Mouse (Mus musculus) limb, embryonic 10.5 days (tissue): ENCODE results near the gene Thumpd3. TPM values are rescaled to one million over a fixed set of nuclear protein-coding genes. Genes with fewer than 3 reads are reported as not detected.

Experiments used
- DNase-seq: peaks from one replicate; pipeline ENCODE4 v3.0.0-alpha.2; 2017; ENCODE audit warnings: low spot score
- H3K27ac ChIP-seq: fragments of 300-500 bp; sonication (generic); 2 replicates; pipeline ENCODE4 v1.5.1; 2016; ENCODE audit warnings: mild to moderate bottlenecking
- H3K27me3 ChIP-seq: fragments of 300-500 bp; sonication (generic); 2 replicates; pipeline ENCODE4 v1.6.1; 2016; ENCODE audit warnings: low read depth, mild to moderate bottlenecking; ENCODE audit not compliant: poor library complexity, severe bottlenecking
- H3K36me3 ChIP-seq: fragments of 300-500 bp; sonication (generic); 2 replicates; pipeline ENCODE4 v1.6.1; 2016; ENCODE audit warnings: mild to moderate bottlenecking, moderate library complexity
- H3K4me1 ChIP-seq: fragments of 300-500 bp; sonication (generic); 2 replicates; pipeline ENCODE4 v1.6.1; 2016
- H3K4me3 ChIP-seq: fragments of 300-500 bp; sonication (generic); 2 replicates; pipeline ENCODE4 v1.5.1; 2016; ENCODE audit warnings: mild to moderate bottlenecking, moderate library complexity
- H3K9me3 ChIP-seq: fragments of 300-500 bp; sonication (generic); replicated peaks from 2 replicates; pipeline ENCODE4 v1.6.1; 2016; ENCODE audit warnings: mild to moderate bottlenecking
- WGBS: fragments of 180-500 bp; shearing (Covaris S2); methylation state at CpG from one replicate; pipeline ENCODE4 v1.1.7; 2016; 5-methylcytosine and 5-hydroxymethylcytosine counted together
- polyA plus RNA-seq: library from polyadenylated mRNA; unstranded; fragments of >200 nt; fragmentation: Nextera tagmentation; extraction: Ambion mirVana; gene quantifications from 2 replicates; pipeline ENCODE4 v1.2.1, GENCODE M21; 2016

The Thumpd3 gene
- polyA plus RNA-seq, 1 experiment from 2014 or later = 59.5 TPM

GRCm38 (mm10) chr6:113075261-113075660 lies 29.2 kb downstream of the Thumpd3 start:
- no peak for DNase-seq
- WGBS = 39% methylated on average over 3 of the region's 3 CpGs
- Histone ChIP-seq H3K9me3 (no peaks in the 10 kb centered on the region), H3K36me3 (peaks cover 18% of the 10 kb centered on the region), H3K27ac (peak overlapping the region; percentile 99), H3K27me3 (no peaks in the 10 kb centered on the region), H3K4me3 (peak overlapping the region; percentile 94), H3K4me1 (peaks cover 28% of the 10 kb centered on the region)

GRCm38 (mm10) chr6:113076012-113076685 lies 30.1 kb downstream of the Thumpd3 start:
- peak overlapping the region; percentile 99 for H3K27ac ChIP-seq
- peaks cover 31% of the 10 kb centered on the region for H3K4me1 ChIP-seq
- no peaks in the 10 kb centered on the region for H3K9me3 ChIP-seq
- under 1% methylated on average over 55 of the region's 55 CpGs for WGBS
- H3K4me3 ChIP-seq = peak overlapping the region; percentile 94
- DNase-seq = peak; percentile 96
- peaks cover 12% of the 10 kb centered on the region for H3K36me3 ChIP-seq
- H3K27me3 ChIP-seq = no peaks in the 10 kb centered on the region

- peak within 1 kb of the TSS; percentile 94 for H3K4me3 ChIP-seq
- H3K27ac ChIP-seq = peak within 1 kb of the TSS; percentile 99
- DNase-seq = peak; percentile 99
- peaks cover 6% of the 10 kb centered on the region; the same call in 1 of the 2 replicates for H3K36me3 ChIP-seq
- H3K9me3 ChIP-seq = no peaks in the 10 kb centered on the region
- whole genome bisulfite sequencing = under 1% methylated on average over 84 of the region's 91 CpGs
- H3K4me1 ChIP-seq = peaks cover 37% of the 10 kb centered on the region
- no peaks in the 10 kb centered on the region for H3K27me3 ChIP-seq
These were observed 30.9 kb downstream of the Thumpd3 start, which contains the start of gene Setd5 for GRCm38 (mm10) chr6:113076686-113077516. Setd5 (plus strand) TSS chr6:113077365.

- Histone ChIP-seq H3K4me3 (peak overlapping the region; percentile 94), H3K27ac (peak overlapping the region; percentile 99), H3K27me3 (no peaks in the 10 kb centered on the region), H3K9me3 (no peaks in the 10 kb centered on the region), H3K36me3 (peaks cover 4% of the 10 kb centered on the region; the same call in 1 of the 2 replicates), H3K4me1 (peaks cover 44% of the 10 kb centered on the region)
- DNase-seq = no peak
- WGBS = under 1% methylated on average over 28 of the region's 28 CpGs
These were observed 31.6 kb downstream of the Thumpd3 start for GRCm38 (mm10) chr6:113077569-113078030.

- Histone ChIP-seq H3K36me3 (peaks cover 4% of the 10 kb centered on the region; the same call in 1 of the 2 replicates), H3K9me3 (no peaks in the 10 kb centered on the region), H3K27me3 (no peaks in the 10 kb centered on the region), H3K4me3 (peak overlapping the region; percentile 94), H3K27ac (peak overlapping the region; percentile 99), H3K4me1 (peaks cover 44% of the 10 kb centered on the region)
- under 1% methylated on average over 18 of the region's 18 CpGs for WGBS
- peak; percentile 64 for DNase-seq
These were observed 32.2 kb downstream of the Thumpd3 start for GRCm38 (mm10) chr6:113078031-113078721.

GRCm38 (mm10) chr6:113079492-113079891 lies 33.5 kb downstream of the Thumpd3 start:
- Histone ChIP-seq H3K27ac (peak overlapping the region; percentile 19; the same call in 1 of the 2 replicates), H3K4me1 (peaks cover 40% of the 10 kb centered on the region), H3K27me3 (no peaks in the 10 kb centered on the region), H3K36me3 (peaks cover 5% of the 10 kb centered on the region; the same call in 1 of the 2 replicates), H3K9me3 (no peaks in the 10 kb centered on the region), H3K4me3 (peak overlapping the region; percentile 94)
- WGBS = 2% methylated on average over 3 of the region's 3 CpGs
- DNase-seq = peak; percentile 42

GRCm38 (mm10) chr6:113082229-113082628 lies 36.2 kb downstream of the Thumpd3 start:
- WGBS = 35% methylated on average over 6 of the region's 6 CpGs
- H3K4me1 ChIP-seq = peaks cover 31% of the 10 kb centered on the region
- H3K36me3 ChIP-seq = peaks cover 6% of the 10 kb centered on the region
- H3K9me3 ChIP-seq = no peaks in the 10 kb centered on the region
- 0 out of 2 replicates have a peak overlapping the region, but pooled peaks have one; percentile 10 for H3K4me3 ChIP-seq
- H3K27me3 ChIP-seq = no peaks in the 10 kb centered on the region
- no peak overlapping the region for H3K27ac ChIP-seq
- DNase-seq = no peak

GRCm38 (mm10) chr6:113084590-113084989 lies 38.6 kb downstream of the Thumpd3 start:
- no peaks in the 10 kb centered on the region for H3K9me3 ChIP-seq
- H3K27me3 ChIP-seq = no peaks in the 10 kb centered on the region
- 87% methylated on average over 4 of the region's 4 CpGs for WGBS
- peaks cover 23% of the 10 kb centered on the region for H3K4me1 ChIP-seq
- no peak overlapping the region for H3K27ac ChIP-seq
- H3K4me3 ChIP-seq = no peak overlapping the region
- H3K36me3 ChIP-seq = peaks cover 13% of the 10 kb centered on the region
- no peak for DNase-seq

- no peak for DNase-seq
- peaks cover 17% of the 10 kb centered on the region; the same call in 1 of the 2 replicates for H3K36me3 ChIP-seq
- no peaks in the 10 kb centered on the region for H3K27me3 ChIP-seq
- H3K4me3 ChIP-seq = no peak overlapping the region
- H3K9me3 ChIP-seq = no peaks in the 10 kb centered on the region
- no peaks in the 10 kb centered on the region for H3K4me1 ChIP-seq
- WGBS = 90% methylated on average over 3 of the region's 3 CpGs
- H3K27ac ChIP-seq = no peak overlapping the region
These were observed 47.2 kb downstream of the Thumpd3 start for GRCm38 (mm10) chr6:113093206-113093605.

- no peak for DNase-seq
These were observed 49.5 kb downstream of the Thumpd3 start for GRCm38 (mm10) chr6:113095547-113095946.

GRCm38 (mm10) chr6:113097662-113098061 lies 51.6 kb downstream of the Thumpd3 start:
- no peaks in the 10 kb centered on the region for H3K4me1 ChIP-seq
- DNase-seq = no peak
- H3K9me3 ChIP-seq = no peaks in the 10 kb centered on the region
- H3K27me3 ChIP-seq = no peaks in the 10 kb centered on the region
- WGBS = 91% methylated on average over 5 of the region's 5 CpGs
- H3K4me3 ChIP-seq = no peak overlapping the region
- H3K36me3 ChIP-seq = peaks cover 11% of the 10 kb centered on the region
- H3K27ac ChIP-seq = no peak overlapping the region

More at GRCm38 (mm10) chr6:113095547-113095946, 49.5 kb downstream of the Thumpd3 start:
- peaks cover 16% of the 10 kb centered on the region for H3K36me3 ChIP-seq
- no peaks in the 10 kb centered on the region for H3K4me1 ChIP-seq
- no peak overlapping the region for H3K27ac ChIP-seq
- H3K4me3 ChIP-seq = no peak overlapping the region
- 97% methylated on average over 1 of the region's 1 CpGs for whole genome bisulfite sequencing
- H3K9me3 ChIP-seq = no peaks in the 10 kb centered on the region
- H3K27me3 ChIP-seq = no peaks in the 10 kb centered on the region

- WGBS = 73% methylated on average over 5 of the region's 5 CpGs
- Histone ChIP-seq H3K27me3 (no peaks in the 10 kb centered on the region), H3K4me1 (no peaks in the 10 kb centered on the region), H3K4me3 (no peak overlapping the region), H3K27ac (no peak overlapping the region), H3K36me3 (peaks cover 15% of the 10 kb centered on the region), H3K9me3 (no peaks in the 10 kb centered on the region)
- no peak for DNase-seq
These were observed 53.7 kb downstream of the Thumpd3 start for GRCm38 (mm10) chr6:113099640-113100289.
